Mouse (Mus musculus) heart, postnatal 0 days (tissue): ENCODE results near the gene Ptprn2. TPM values are rescaled to one million over a fixed set of nuclear protein-coding genes. Genes with fewer than 3 reads are reported as not detected.

Experiments used
- ATAC-seq: fragments of 200-750 bp; cut with Nextera tagmentation; 2 replicates; pipeline ENCODE4 v1.8.0; 2017; ENCODE audit warnings: low read depth, moderate number of reproducible peaks, moderate library complexity; ENCODE audit not compliant: insufficient read depth
- DNase-seq: peaks from one replicate; pipeline ENCODE4 v3.0.0-alpha.2; 2016; ENCODE audit warnings: low spot score
- H3K27ac ChIP-seq: fragments of 300-500 bp; sonication (generic); 2 replicates; pipeline ENCODE4 v1.5.1; 2014; ENCODE audit warnings: low read depth, mild to moderate bottlenecking
- H3K27me3 ChIP-seq: fragments of 300-500 bp; sonication (generic); 2 replicates; pipeline ENCODE4 v1.6.1; 2014; ENCODE audit warnings: low read length, mixed read lengths; ENCODE audit not compliant: control insufficient read depth, insufficient read depth
- H3K36me3 ChIP-seq: fragments of 300-500 bp; sonication (generic); replicated peaks from 2 replicates; pipeline ENCODE4 v1.6.1; 2014; ENCODE audit warnings: low read length, mixed read lengths; ENCODE audit not compliant: control insufficient read depth, insufficient read depth
- H3K4me1 ChIP-seq: fragments of 300-500 bp; sonication (generic); 2 replicates; pipeline ENCODE4 v1.6.1; 2014; ENCODE audit warnings: antibody characterized with exemption; ENCODE audit not compliant: control insufficient read depth, insufficient read depth
- H3K4me2 ChIP-seq: fragments of 300-500 bp; sonication (generic); 2 replicates; pipeline ENCODE4 v1.6.1; 2014; ENCODE audit warnings: low read depth, mild to moderate bottlenecking, low read length, moderate library complexity
- H3K4me3 ChIP-seq: fragments of 300-500 bp; sonication (generic); 2 replicates; pipeline ENCODE4 v1.5.1; 2014; ENCODE audit warnings: low read depth, low read length
- H3K9ac ChIP-seq: fragments of 300-500 bp; sonication (generic); replicated peaks from 2 replicates; pipeline ENCODE4 v1.6.1; 2014; ENCODE audit warnings: low read depth, low read length, mixed read lengths
- H3K9me3 ChIP-seq: fragments of 300-500 bp; sonication (generic); replicated peaks from 2 replicates; pipeline ENCODE4 v1.6.1; 2016; ENCODE audit warnings: low read length; ENCODE audit not compliant: control insufficient read depth
- CTCF ChIP-seq: IDR thresholded peaks from 2 replicates; pipeline ENCODE4 v1.5.1; 2016; ENCODE audit warnings: antibody characterized with exemption, control low read depth, low read depth
- EP300 ChIP-seq: IDR thresholded peaks from 2 replicates; pipeline ENCODE4 v1.6.1; 2016; ENCODE audit warnings: antibody characterized with exemption, low read depth
- WGBS: fragments of 180-500 bp; shearing (Covaris S2); extraction: QIAGEN DNeasy Blood & Tissue Kit; methylation state at CpG from one replicate; pipeline ENCODE4 v1.1.7; 2014; 5-methylcytosine and 5-hydroxymethylcytosine counted together
- polyA plus RNA-seq: library from polyadenylated mRNA; unstranded; fragments of >200 nt; fragmentation: Nextera tagmentation; extraction: Ambion mirVana; gene quantifications from 2 replicates; pipeline ENCODE4 v1.2.1, GENCODE M21; 2015
- total RNA-seq: library from RNA; depleted of rRNA; stranded (reverse); fragments of >200 nt; gene quantifications from 2 replicates; pipeline ENCODE4 v1.2.3, GENCODE M21; 2014; ENCODE audit warnings: low replicate concordance

Ptprn2 gene
- total and polyA plus RNA-seq, 2 experiments from 2014 or later = not detected

DNA sequence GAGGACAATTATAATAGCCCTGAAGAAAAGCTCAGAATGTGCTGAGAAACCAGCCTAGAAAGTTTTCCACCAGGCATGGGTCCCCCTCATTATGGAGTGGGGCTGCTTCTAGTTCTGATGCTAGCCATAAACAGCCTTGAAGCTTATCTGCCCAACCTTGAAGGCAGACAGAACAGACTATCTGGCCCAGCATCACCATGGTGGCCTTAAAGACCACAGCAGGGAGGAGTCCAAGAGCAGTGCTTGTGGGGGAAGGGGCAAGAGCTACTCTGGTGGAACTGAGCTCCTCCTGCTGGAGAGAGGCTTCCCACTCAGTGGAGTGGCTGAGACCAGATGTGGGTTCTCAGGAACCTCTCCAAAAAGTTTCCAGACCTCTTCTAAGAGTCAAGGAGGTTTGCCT is 540.2 kb downstream of the Ptprn2 start:
- Histone ChIP-seq H3K4me3 (no peak overlapping the region), H3K9me3 (no peaks in the 10 kb centered on the region), H3K9ac (no peak overlapping the region), H3K4me2 (no peak overlapping the region), H3K27me3 (no peaks in the 10 kb centered on the region), H3K27ac (no peak overlapping the region), H3K4me1 (0 out of 2 replicates have a peak, but pooled peaks cover 5% of the 10 kb centered on the region), H3K36me3 (no peaks in the 10 kb centered on the region)
- no peak for ATAC-seq
- TF ChIP-seq CTCF = no peak
- no peak for TF ChIP-seq EP300
- no peak for DNase-seq

DNA sequence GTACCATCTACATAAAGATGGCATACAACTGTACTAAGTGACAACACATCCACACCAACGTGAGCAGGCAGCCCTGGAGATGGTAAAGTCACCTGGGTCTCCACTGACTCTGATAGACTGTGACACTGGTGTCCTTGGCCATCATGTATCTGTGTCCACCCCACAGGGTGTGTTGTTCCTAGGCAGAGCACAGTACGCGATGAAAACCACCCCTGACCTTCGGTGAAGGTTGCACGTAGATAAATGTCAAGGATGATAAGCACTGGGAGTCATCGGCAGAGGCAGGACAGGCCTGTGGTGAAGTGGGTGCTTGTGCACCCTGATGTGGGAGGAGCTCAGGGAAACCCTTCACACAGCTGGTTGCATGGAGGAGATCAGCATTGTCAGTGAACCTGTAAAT is 541.8 kb downstream of the Ptprn2 start:
- Histone ChIP-seq H3K27me3 (no peaks in the 10 kb centered on the region), H3K4me1 (0 out of 2 replicates have a peak, but pooled peaks cover 5% of the 10 kb centered on the region), H3K36me3 (no peaks in the 10 kb centered on the region), H3K9me3 (no peaks in the 10 kb centered on the region), H3K27ac (no peak overlapping the region), H3K4me3 (no peak overlapping the region), H3K4me2 (no peak overlapping the region), H3K9ac (no peak overlapping the region)
- ATAC-seq (no peak), DNase-seq (no peak)
- WGBS = 57% methylated on average over 6 of the region's 6 CpGs
- TF ChIP-seq EP300 = no peak
- TF ChIP-seq CTCF = no peak

DNA sequence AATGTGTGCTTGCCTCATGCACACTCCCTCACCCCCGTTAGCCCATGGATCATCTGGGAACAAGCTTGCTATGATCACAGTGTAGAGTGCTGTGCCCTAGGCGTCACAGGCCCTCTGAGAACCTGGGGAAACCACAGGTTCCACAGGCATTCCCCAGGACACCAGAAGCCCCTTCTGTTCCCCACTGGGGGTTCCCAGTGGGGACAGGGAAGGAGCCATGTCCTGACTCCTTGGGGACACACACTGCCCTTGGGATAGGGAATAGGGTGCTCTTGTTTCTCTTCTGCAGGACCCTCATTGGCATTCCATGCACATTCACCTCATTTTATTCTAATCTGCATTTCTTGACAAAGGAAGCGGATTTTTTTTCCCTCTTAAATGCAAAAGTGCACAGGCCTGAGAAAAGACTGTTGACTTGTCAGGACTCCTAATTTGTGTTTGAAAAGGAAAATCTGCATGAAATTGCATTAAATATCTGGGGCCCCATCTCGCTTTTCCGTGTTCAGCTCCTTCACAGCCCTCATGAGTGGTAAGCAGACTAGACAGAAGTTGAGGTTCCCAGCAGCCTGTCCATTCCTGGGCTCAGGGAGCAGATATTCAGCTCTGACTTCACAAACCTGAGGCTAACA is 542.9 kb downstream of the Ptprn2 start:
- Histone ChIP-seq H3K36me3 (no peaks in the 10 kb centered on the region), H3K4me1 (0 out of 2 replicates have a peak, but pooled peaks cover 5% of the 10 kb centered on the region), H3K27me3 (no peaks in the 10 kb centered on the region), H3K9me3 (no peaks in the 10 kb centered on the region), H3K4me3 (no peak overlapping the region), H3K4me2 (no peak overlapping the region), H3K27ac (no peak overlapping the region), H3K9ac (no peak overlapping the region)
- 72% methylated on average over 5 of the region's 5 CpGs for WGBS
- DNase-seq (no peak), ATAC-seq (no peak; the same call in 1 of the 2 replicates)
- TF ChIP-seq EP300 (no peak), CTCF (no peak)

DNA sequence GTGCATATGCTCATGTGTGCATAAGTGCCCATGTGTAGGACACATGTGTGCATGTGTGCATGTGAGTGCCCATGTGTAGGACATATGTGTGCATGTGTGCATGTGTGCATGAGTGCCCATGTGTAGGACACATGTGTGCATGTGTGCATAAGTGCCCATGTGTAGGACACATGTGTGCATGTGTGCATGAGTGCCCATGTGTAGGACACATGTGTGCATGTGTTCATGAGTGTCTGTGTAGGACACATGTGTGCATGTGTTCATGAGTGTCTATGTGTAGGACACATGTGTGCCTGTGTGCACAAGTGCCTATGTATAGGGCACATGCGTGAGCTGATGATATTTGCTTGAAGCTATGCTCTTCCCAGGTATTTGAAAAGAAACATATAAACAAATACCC is 547.7 kb downstream of the Ptprn2 start:
- no peak overlapping the region for H3K27ac ChIP-seq
- 82% methylated on average over 1 of the region's 1 CpGs for WGBS
- no peak for ATAC-seq
- H3K4me2 ChIP-seq = no peak overlapping the region
- no peak overlapping the region for H3K9ac ChIP-seq
- no peaks in the 10 kb centered on the region for H3K36me3 ChIP-seq
- no peaks in the 10 kb centered on the region for H3K27me3 ChIP-seq
- no peak for DNase-seq
- TF ChIP-seq EP300 = no peak
- TF ChIP-seq CTCF = no peak
- no peaks in the 10 kb centered on the region for H3K9me3 ChIP-seq
- no peak overlapping the region for H3K4me3 ChIP-seq
- H3K4me1 ChIP-seq = no peaks in the 10 kb centered on the region

DNA sequence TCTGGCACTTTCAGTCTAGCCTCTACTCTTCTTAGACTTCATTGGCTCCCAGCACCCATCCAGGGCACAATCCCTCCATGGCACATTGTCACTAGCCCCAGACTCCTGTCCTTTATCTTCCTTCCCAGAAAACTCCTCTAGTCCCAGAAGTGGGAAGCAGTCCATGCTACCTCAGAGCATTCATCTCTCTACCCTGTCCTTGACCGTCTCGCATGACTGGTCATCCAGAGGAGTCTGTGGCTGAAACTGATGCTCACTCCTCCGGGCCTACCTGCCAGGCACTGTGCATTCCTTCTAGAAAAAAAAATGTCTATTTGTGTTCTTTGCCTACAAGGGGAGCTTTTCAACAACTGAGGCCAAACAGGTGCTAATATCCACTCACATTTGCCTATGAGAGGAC is 549.0 kb downstream of the Ptprn2 start:
- 71% methylated on average over 3 of the region's 3 CpGs for WGBS
- no peak overlapping the region for H3K4me2 ChIP-seq
- ATAC-seq (no peak), DNase-seq (no peak)
- H3K36me3 ChIP-seq = no peaks in the 10 kb centered on the region
- H3K9ac ChIP-seq = no peak overlapping the region
- H3K4me1 ChIP-seq = no peaks in the 10 kb centered on the region
- TF ChIP-seq EP300 = no peak
- no peak for TF ChIP-seq CTCF
- H3K4me3 ChIP-seq = no peak overlapping the region
- no peak overlapping the region for H3K27ac ChIP-seq
- no peaks in the 10 kb centered on the region for H3K27me3 ChIP-seq
- H3K9me3 ChIP-seq = no peaks in the 10 kb centered on the region

DNA sequence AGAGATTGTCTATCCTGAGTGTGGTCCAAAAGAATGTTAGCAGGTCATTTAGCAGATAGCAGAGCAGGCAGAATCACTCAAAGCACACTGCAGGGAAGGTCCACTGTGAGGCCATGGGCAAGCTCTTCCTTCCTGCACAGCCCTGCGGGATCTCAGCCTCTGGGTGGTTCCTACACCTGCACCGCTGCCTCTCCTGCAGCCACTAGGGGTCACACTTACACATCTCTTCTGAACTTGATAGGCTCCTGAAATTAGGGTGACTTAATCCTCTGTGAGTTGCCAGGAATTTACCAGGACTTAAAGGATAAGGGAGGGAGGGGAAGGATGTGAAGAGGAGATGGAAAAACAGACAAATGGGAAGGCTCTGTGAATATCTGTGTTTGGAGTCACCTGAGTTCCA is 549.7 kb downstream of the Ptprn2 start:
- Histone ChIP-seq H3K4me2 (no peak overlapping the region), H3K9ac (no peak overlapping the region), H3K36me3 (no peaks in the 10 kb centered on the region), H3K4me3 (no peak overlapping the region), H3K4me1 (no peaks in the 10 kb centered on the region), H3K27ac (no peak overlapping the region), H3K27me3 (no peaks in the 10 kb centered on the region), H3K9me3 (no peaks in the 10 kb centered on the region)
- no peak for TF ChIP-seq EP300
- TF ChIP-seq CTCF = peak; percentile 84
- peak; percentile 36 for DNase-seq
- ATAC-seq = no peak
- WGBS = 0% methylated on average over 2 of the region's 2 CpGs
